Mouse (Mus musculus) fat pad, adult 2 months (tissue): Measurements from ENCODE around the gene Pnliprp1.

Experiments
- DNase-seq: peaks from one replicate; pipeline ENCODE4 v3.0.0-alpha.2; 2011; ENCODE audit warnings: low read depth, low spot score; ENCODE audit errors: extremely low read depth

Gene Pnliprp1

GRCm38 (mm10) chr19:58728445-58729031 is at the start of gene Pnliprp1:
Gene Pnliprp1 (plus strand): TSS chr19:58728887.
- DNase-seq, result no peak

GRCm38 (mm10) chr19:58688933-58689332 is 39.8 kb upstream of the Pnliprp1 start:
- DNase-seq, result no peak

DNA sequence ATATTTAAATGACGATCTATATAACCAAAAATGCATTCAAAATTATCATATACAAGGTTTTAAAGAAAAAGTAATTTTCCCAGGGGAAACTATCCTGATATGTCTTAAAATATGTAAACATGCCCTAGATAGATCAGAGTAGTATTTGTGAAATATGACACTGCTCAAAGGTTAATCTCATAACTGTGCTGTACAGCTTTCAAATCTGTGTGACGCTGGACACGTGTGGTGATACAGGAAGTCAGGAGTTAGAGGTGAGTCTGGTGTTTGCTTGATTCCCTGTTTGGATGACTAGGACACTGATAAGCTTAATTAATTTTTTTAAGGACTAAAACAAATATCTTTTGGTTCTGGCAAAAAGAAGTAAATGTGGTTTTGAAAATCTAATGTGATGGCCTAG is 33.4 kb upstream of the Pnliprp1 start:
- DNase-seq, result no peak

GRCm38 (mm10) chr19:58696235-58696634 is 32.5 kb upstream of the Pnliprp1 start:
- no peak for DNase-seq

GRCm38 (mm10) chr19:58704556-58704955 is 24.1 kb upstream of the Pnliprp1 start:
- peak; percentile 46 for DNase-seq

DNA sequence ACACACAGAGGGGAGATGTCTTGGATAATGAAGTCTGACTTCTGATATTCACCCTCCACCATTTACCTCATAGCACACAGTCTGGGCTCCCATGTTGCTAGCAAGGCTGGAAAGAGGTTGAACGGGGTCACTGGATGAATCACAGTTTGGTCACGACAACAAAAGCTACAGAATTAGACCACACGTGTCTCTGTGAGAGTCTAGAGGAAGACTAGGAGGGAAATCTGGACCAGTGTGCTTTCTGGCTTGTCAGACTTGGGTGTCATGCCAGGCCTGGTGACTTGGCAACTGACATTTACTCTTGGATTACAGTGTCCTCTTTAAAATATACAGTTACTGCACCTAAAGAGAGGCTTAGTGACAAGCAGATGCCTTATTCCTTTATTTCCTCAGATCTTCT is 20.1 kb upstream of the Pnliprp1 start:
- DNase-seq, result no peak

GRCm38 (mm10) chr19:58717925-58718324 is 10.8 kb upstream of the Pnliprp1 start:
- DNase-seq, result no peak

DNA sequence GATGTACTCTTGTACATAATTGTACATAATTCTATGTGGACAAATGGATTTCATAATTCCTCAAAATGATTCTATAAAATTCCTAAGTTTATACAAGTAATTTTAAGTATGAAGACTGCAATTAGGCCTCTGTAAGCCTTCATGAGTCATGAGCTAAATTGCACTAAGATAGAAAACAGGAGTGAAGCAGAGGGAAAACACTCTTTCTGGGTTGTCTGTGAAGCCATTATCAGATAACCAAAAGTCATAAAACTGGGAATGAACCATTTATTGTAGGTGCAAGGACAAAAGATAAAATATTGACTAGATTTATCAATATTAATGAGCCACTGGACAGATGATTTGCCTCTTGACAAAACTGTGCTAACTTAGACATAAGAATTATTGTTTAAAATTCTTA is 8.2 kb upstream of the Pnliprp1 start:
- no peak for DNase-seq

DNA sequence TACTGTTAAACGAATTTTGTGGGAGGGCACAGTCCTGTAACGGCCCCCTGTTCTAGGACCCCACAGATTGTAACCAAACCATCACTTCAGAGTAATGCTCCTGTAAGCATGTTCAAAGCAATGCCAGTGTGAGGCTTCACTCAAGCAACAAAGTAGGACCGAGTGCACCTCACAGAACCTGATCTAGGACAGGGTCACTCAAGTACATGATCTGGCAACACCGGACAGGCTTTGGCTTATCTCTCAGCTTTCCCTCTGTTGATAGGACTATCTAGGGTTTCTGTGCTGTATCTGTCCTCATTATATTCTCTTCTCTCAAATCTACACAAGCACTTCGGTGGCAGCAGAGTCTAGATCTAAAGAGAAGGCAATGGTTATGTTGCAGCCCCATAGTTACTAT is 2.1 kb upstream of the Pnliprp1 start:
- DNase-seq, result no peak

- no peak for DNase-seq
These were observed 931 bp upstream of the Pnliprp1 start for GRCm38 (mm10) chr19:58727756-58728155.

DNA sequence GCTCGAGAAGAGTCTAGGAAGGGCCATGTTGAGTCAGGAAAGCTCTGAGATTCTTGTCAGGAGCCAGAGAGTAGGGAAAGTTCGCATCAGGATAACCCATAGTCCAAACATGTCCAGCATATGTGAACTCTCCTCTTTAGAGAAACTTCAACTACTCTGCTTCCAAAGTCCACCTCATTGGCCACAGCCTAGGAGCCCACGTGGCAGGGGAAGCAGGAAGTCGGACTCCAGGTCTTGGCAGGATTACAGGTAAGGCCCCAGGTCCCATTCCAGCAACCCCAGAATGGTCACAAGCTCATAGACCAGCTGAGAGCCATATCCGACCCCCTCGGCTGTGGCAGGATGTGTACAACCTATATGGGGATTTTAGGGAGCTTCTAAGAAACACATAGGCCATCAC is 4.5 kb downstream of the Pnliprp1 start:
- DNase-seq, result no peak

- no peak for DNase-seq
These were observed 9.4 kb downstream of the Pnliprp1 start for GRCm38 (mm10) chr19:58738111-58738510.

DNA sequence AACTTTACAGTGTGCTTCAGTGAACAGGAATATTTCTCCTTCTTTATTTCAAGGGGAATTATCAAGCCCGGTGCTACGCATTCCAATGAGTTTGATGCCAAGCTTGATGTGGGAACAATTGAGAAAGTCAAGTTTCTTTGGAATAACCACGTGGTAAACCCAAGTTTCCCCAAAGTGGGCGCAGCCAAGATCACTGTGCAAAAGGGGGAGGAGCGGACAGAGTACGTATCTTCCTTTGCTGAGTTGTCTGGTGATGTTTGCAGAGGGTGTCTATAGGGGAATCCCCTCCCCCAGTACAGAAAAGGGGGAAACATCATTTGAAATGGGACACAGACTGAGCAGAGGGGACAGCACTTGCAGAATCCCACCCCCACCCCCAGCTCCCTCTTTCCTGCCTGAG is 12.3 kb downstream of the Pnliprp1 start:
- no peak for DNase-seq

DNA sequence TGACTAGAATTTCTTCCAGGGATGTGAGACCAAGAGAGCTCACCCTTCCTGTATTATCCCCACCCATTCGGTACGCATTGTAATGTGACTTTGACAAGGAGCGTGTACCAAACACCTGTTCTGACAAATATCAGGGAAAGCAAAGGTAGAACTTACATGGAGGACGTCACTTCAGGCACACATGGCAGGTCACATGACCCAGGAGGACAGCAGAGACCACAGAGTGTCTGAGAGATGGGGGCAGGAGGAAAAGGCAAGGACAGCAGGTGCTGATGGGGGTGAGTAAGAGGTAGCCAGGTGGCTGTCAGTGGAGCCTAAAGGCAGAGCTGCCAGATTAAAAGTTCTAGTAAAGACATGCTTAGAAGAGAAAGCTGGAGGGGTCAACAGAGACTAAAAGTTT is 14.0 kb downstream of the Pnliprp1 start:
- no peak for DNase-seq

GRCm38 (mm10) chr19:58743736-58744135 is 15.0 kb downstream of the Pnliprp1 start:
- DNase-seq, result no peak

GRCm38 (mm10) chr19:58747498-58748000 is 18.9 kb downstream of the Pnliprp1 start:
- no peak for DNase-seq

GRCm38 (mm10) chr19:58750822-58751221 is 22.1 kb downstream of the Pnliprp1 start:
- no peak for DNase-seq

GRCm38 (mm10) chr19:58751504-58751903 is 22.8 kb downstream of the Pnliprp1 start:
- no peak for DNase-seq

GRCm38 (mm10) chr19:58758871-58759270 is 30.2 kb downstream of the Pnliprp1 start:
- DNase-seq, result no peak

- no peak for DNase-seq
These were observed 30.7 kb downstream of the Pnliprp1 start, which contains the start of gene Pnliprp2 for GRCm38 (mm10) chr19:58759423-58759822. Gene Pnliprp2 (plus strand): TSS chr19:58759719.

DNA sequence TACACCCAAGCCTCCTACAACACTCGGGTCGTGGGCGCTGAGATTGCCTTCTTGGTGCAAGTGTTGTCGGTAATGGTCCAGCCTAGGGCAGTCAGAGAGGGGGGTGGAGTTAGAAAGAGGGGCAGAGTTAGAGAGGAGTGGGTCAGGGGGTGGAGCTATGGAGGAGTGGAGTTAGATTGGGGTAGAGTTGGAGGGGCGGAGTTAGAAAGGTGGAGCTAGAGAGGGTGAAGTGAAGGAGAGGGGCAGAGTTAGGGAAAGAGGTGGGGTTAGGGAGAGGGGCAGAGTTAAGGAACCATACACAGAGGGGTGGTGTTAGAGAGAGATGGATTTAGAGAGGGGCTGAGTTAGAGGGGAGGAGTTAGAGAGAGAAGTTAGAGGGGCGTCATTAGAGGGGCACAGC is 33.6 kb downstream of the Pnliprp1 start:
- DNase-seq, result no peak

DNA sequence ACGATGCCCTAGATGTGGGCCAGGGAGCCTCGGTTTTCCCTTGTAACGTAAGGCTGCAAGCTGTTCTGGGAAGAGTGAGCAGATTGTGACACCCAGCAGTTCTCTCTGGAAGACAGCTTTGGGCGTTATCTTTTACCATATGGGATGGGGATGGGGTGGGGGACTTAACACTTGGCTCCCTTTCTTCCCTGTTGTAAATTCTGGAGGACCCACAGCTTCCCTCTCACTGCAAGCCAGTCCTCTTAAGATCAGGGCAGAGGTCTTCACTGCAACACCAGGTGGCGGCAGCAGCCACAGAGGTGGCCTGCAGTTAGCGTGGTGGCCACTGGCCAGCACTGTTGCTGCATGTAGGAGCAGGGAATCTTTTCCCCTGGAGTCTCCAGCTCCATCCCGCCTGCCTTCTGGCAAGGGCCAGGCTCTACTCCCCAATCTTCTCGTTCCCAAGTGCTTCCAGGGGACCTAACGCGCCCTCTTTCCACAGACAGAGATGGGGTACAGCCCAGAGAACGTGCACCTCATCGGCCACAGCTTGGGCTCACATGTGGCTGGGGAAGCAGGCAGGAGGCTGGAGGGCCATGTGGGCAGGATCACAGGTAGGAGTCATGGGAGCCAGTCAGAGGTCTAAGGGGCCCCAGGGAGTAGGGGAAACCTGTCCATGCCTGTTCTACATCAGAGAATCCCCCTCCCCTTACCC is 34.3 kb downstream of the Pnliprp1 start:
- DNase-seq, result no peak

- DNase-seq, result no peak
These were observed 38.6 kb downstream of the Pnliprp1 start for GRCm38 (mm10) chr19:58767329-58767728.
